Mouse (Mus musculus): ENCODE measurements around the gene Cdc6. TPM values are rescaled to one million over a fixed set of nuclear protein-coding genes. Genes with fewer than 3 reads are reported as not detected.
A peak's percentile ranks its signal among the peaks of the same experiment; 100 is the strongest.

The Cdc6 gene
- polyA plus RNA-seq (2014; fragmentation: Nextera tagmentation; extraction: Ambion mirVana) = 33.1 and 39.0 TPM in 2 replicates

GRCm38 (mm10) chr11:98907437-98908173 lies at the start of gene Cdc6:
TSS of gene Cdc6 (plus strand) at chr11:98907801.
- peak; percentile 97 for ATAC-seq (ENCODE audit: low FRiP score)
- Histone ChIP-seq H3K4me2 (replicated peaks; ENCODE audit: low read depth, low read length) (peak within 1 kb of the TSS; percentile 84), H3K9me3 (ENCODE audit: control insufficient read depth, low read length) (no peaks in the 10 kb centered on the region), H3K4me1 (replicated peaks; ENCODE audit: control insufficient read depth, insufficient read depth, low read length) (peaks cover 8% of the 10 kb centered on the region; the same call in 1 of the 2 replicates), H3K36me3 (ENCODE audit: control insufficient read depth, insufficient read depth, low read length) (no peaks in the 10 kb centered on the region), H3K9ac (ENCODE audit: low read depth, low read length) (peak within 1 kb of the TSS; percentile 48), H3K27me3 (ENCODE audit: control insufficient read depth, insufficient read depth, low read length) (no peaks in the 10 kb centered on the region), H3K4me3 (ENCODE audit: low read depth, low read length) (peak within 1 kb of the TSS; percentile 52), H3K27ac (ENCODE audit: low read depth, low read length) (0 out of 2 replicates have a peak within 1 kb of the TSS, but pooled peaks have one; percentile 17)
- under 1% methylated on average over 49 of the region's 49 CpGs for WGBS
- peak; percentile 97 for DNase-seq (ENCODE audit: low spot score)

- no peak overlapping the region for H3K4me3 ChIP-seq (ENCODE audit: low read depth, low read length)
- no peak overlapping the region for H3K27ac ChIP-seq (ENCODE audit: low read depth, low read length)
- H3K9me3 ChIP-seq (ENCODE audit: control insufficient read depth, low read length) = no peaks in the 10 kb centered on the region
- H3K4me2 ChIP-seq (replicated peaks; ENCODE audit: low read depth, low read length) = no peak overlapping the region
- DNase-seq (ENCODE audit: low spot score) = peak; percentile 95
- ATAC-seq (ENCODE audit: low FRiP score) = no peak
- H3K27me3 ChIP-seq (ENCODE audit: control insufficient read depth, insufficient read depth, low read length) = no peaks in the 10 kb centered on the region
- no peaks in the 10 kb centered on the region for H3K4me1 ChIP-seq (replicated peaks; ENCODE audit: control insufficient read depth, insufficient read depth, low read length)
- WGBS = 37% methylated on average over 14 of the region's 14 CpGs
- no peaks in the 10 kb centered on the region for H3K36me3 ChIP-seq (ENCODE audit: control insufficient read depth, insufficient read depth, low read length)
- no peak overlapping the region for H3K9ac ChIP-seq (ENCODE audit: low read depth, low read length)
Observed at GRCm38 (mm10) chr11:98858759-98859731, 48.6 kb upstream of the Cdc6 start.

- Histone ChIP-seq H3K4me2 (replicated peaks; ENCODE audit: low read depth, low read length) (peak within 1 kb of the TSS; percentile 65), H3K9me3 (ENCODE audit: control insufficient read depth, low read length) (no peaks in the 10 kb centered on the region), H3K36me3 (ENCODE audit: control insufficient read depth, insufficient read depth, low read length) (no peaks in the 10 kb centered on the region), H3K27ac (ENCODE audit: low read depth, low read length) (peak within 1 kb of the TSS; percentile 83), H3K27me3 (ENCODE audit: control insufficient read depth, insufficient read depth, low read length) (no peaks in the 10 kb centered on the region), H3K9ac (ENCODE audit: low read depth, low read length) (peak within 1 kb of the TSS; percentile 66), H3K4me1 (replicated peaks; ENCODE audit: control insufficient read depth, insufficient read depth, low read length) (peaks cover 4% of the 10 kb centered on the region; the same call in 1 of the 2 replicates), H3K4me3 (ENCODE audit: low read depth, low read length) (peak within 1 kb of the TSS; percentile 68)
- 7% methylated on average over 36 of the region's 41 CpGs for WGBS
- ATAC-seq (ENCODE audit: low FRiP score) = peak; percentile 86
- peak; percentile 98 for DNase-seq (ENCODE audit: low spot score)
Observed at GRCm38 (mm10) chr11:98863028-98863750, 44.4 kb upstream of the Cdc6 start, which contains the start of gene Wipf2. TSS of gene Wipf2 (plus strand) at chr11:98863638.

DNA sequence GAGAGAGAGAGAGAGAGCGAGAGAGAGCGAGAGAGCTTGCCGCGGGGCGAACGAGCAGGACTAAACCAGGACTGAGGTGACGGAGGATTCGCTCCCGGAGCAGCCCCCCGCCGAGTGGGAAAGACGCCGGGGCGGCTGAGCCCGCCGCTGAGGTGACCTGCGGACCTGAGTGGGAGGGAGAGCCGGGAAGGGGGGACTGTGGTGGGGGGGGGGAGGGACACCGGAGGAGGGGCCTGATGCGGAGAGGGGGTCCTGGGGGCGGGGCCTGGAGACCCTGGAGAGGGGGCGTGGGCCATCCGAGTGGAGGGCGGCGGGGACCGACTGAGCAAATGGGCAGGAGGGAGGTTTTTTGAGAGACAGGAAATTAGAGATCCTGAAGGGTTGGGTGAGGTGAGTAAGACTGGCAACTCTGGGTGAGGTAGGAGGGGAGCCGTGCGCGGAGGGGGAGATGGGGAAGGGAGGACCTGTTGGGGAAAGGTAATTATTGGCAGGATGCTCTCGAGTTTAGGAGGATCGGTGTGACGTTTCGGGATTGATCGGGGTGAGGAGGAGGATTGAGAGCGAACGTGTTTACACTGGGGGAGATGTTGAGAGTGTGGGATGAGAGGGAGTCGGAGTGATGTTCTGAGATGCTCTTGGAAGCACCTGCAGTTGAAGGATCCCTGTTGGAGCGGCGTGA lies 43.7 kb upstream of the Cdc6 start:
- ATAC-seq (ENCODE audit: low FRiP score) (peak; percentile 79), DNase-seq (ENCODE audit: low spot score) (peak; percentile 79)
- H3K27me3 ChIP-seq (ENCODE audit: control insufficient read depth, insufficient read depth, low read length) = no peaks in the 10 kb centered on the region
- H3K4me3 ChIP-seq (ENCODE audit: low read depth, low read length) = peak overlapping the region; percentile 68
- peak overlapping the region; percentile 83 for H3K27ac ChIP-seq (ENCODE audit: low read depth, low read length)
- WGBS = under 1% methylated on average over 25 of the region's 39 CpGs
- H3K4me1 ChIP-seq (replicated peaks; ENCODE audit: control insufficient read depth, insufficient read depth, low read length) = peaks cover 4% of the 10 kb centered on the region; the same call in 1 of the 2 replicates
- H3K9ac ChIP-seq (ENCODE audit: low read depth, low read length) = peak overlapping the region; percentile 66
- H3K36me3 ChIP-seq (ENCODE audit: control insufficient read depth, insufficient read depth, low read length) = no peaks in the 10 kb centered on the region
- peak overlapping the region; percentile 65 for H3K4me2 ChIP-seq (replicated peaks; ENCODE audit: low read depth, low read length)
- H3K9me3 ChIP-seq (ENCODE audit: control insufficient read depth, low read length) = no peaks in the 10 kb centered on the region

- Histone ChIP-seq H3K4me3 (ENCODE audit: low read depth, low read length) (no peak overlapping the region), H3K4me1 (replicated peaks; ENCODE audit: control insufficient read depth, insufficient read depth, low read length) (peaks cover 4% of the 10 kb centered on the region; the same call in 1 of the 2 replicates), H3K9ac (ENCODE audit: low read depth, low read length) (no peak overlapping the region), H3K27me3 (ENCODE audit: control insufficient read depth, insufficient read depth, low read length) (no peaks in the 10 kb centered on the region), H3K4me2 (replicated peaks; ENCODE audit: low read depth, low read length) (no peak overlapping the region), H3K36me3 (ENCODE audit: control insufficient read depth, insufficient read depth, low read length) (no peaks in the 10 kb centered on the region), H3K9me3 (ENCODE audit: control insufficient read depth, low read length) (no peaks in the 10 kb centered on the region), H3K27ac (ENCODE audit: low read depth, low read length) (no peak overlapping the region)
- DNase-seq (ENCODE audit: low spot score) (peak; percentile 39), ATAC-seq (ENCODE audit: low FRiP score) (no peak)
- 45% methylated on average over 12 of the region's 12 CpGs for WGBS
Observed at GRCm38 (mm10) chr11:98867293-98867692, 40.3 kb upstream of the Cdc6 start.

- Histone ChIP-seq H3K27me3 (ENCODE audit: control insufficient read depth, insufficient read depth, low read length) (no peaks in the 10 kb centered on the region), H3K36me3 (ENCODE audit: control insufficient read depth, insufficient read depth, low read length) (no peaks in the 10 kb centered on the region), H3K9ac (ENCODE audit: low read depth, low read length) (no peak overlapping the region), H3K9me3 (ENCODE audit: control insufficient read depth, low read length) (no peaks in the 10 kb centered on the region), H3K4me1 (replicated peaks; ENCODE audit: control insufficient read depth, insufficient read depth, low read length) (peaks cover 4% of the 10 kb centered on the region; the same call in 1 of the 2 replicates), H3K27ac (ENCODE audit: low read depth, low read length) (no peak overlapping the region), H3K4me3 (ENCODE audit: low read depth, low read length) (no peak overlapping the region), H3K4me2 (replicated peaks; ENCODE audit: low read depth, low read length) (no peak overlapping the region)
- WGBS = 95% methylated on average over 8 of the region's 8 CpGs
- no peak for ATAC-seq (ENCODE audit: low FRiP score)
- no peak for DNase-seq (ENCODE audit: low spot score)
Observed at GRCm38 (mm10) chr11:98869906-98870305, 37.7 kb upstream of the Cdc6 start.

GRCm38 (mm10) chr11:98870791-98871190 lies 36.8 kb upstream of the Cdc6 start:
- 82% methylated on average over 5 of the region's 5 CpGs for WGBS
- no peak for ATAC-seq (ENCODE audit: low FRiP score)

More at GRCm38 (mm10) chr11:98870791-98871190, 36.8 kb upstream of the Cdc6 start:
- DNase-seq (ENCODE audit: low spot score) = no peak
- Histone ChIP-seq H3K4me2 (replicated peaks; ENCODE audit: low read depth, low read length) (no peak overlapping the region), H3K27me3 (ENCODE audit: control insufficient read depth, insufficient read depth, low read length) (no peaks in the 10 kb centered on the region), H3K4me3 (ENCODE audit: low read depth, low read length) (no peak overlapping the region), H3K9ac (ENCODE audit: low read depth, low read length) (no peak overlapping the region), H3K27ac (ENCODE audit: low read depth, low read length) (no peak overlapping the region), H3K9me3 (ENCODE audit: control insufficient read depth, low read length) (no peaks in the 10 kb centered on the region), H3K36me3 (ENCODE audit: control insufficient read depth, insufficient read depth, low read length) (no peaks in the 10 kb centered on the region), H3K4me1 (replicated peaks; ENCODE audit: control insufficient read depth, insufficient read depth, low read length) (peaks cover 4% of the 10 kb centered on the region; the same call in 1 of the 2 replicates)

Measured in hindbrain, embryonic 11.5 days (tissue).